Mouse (Mus musculus) splenic B cell, adult 2 months (primary cell): ENCODE results near the gene Myo3b.

ENCODE experiments used
- DNase-seq: peaks from one replicate; pipeline ENCODE4 v3.0.0-alpha.2; 2011; ENCODE audit warnings: low read depth, low spot score
- H3K27me3 ChIP-seq: 2 replicates; pipeline ENCODE4 v1.6.1; 2012; ENCODE audit warnings: mild to moderate bottlenecking, low read length, moderate library complexity, mixed read lengths; ENCODE audit not compliant: control insufficient read depth, poor library complexity, insufficient read depth, severe bottlenecking
- H3K36me3 ChIP-seq: 2 replicates; pipeline ENCODE4 v1.6.1; 2012; ENCODE audit warnings: mild to moderate bottlenecking, low read length, moderate library complexity, mixed read lengths; ENCODE audit not compliant: control insufficient read depth, poor library complexity, insufficient read depth, severe bottlenecking

Gene Myo3b

GRCm38 (mm10) chr2:70133281-70133680, 94.4 kb downstream of the Myo3b start:
- H3K36me3 ChIP-seq: no peaks in the 10 kb centered on the region
- DNase-seq: no peak
- H3K27me3 ChIP-seq: no peaks in the 10 kb centered on the region

GRCm38 (mm10) chr2:70137226-70137998, 98.5 kb downstream of the Myo3b start:
- H3K27me3 ChIP-seq: no peaks in the 10 kb centered on the region
- no peaks in the 10 kb centered on the region for H3K36me3 ChIP-seq
- no peak for DNase-seq

DNA sequence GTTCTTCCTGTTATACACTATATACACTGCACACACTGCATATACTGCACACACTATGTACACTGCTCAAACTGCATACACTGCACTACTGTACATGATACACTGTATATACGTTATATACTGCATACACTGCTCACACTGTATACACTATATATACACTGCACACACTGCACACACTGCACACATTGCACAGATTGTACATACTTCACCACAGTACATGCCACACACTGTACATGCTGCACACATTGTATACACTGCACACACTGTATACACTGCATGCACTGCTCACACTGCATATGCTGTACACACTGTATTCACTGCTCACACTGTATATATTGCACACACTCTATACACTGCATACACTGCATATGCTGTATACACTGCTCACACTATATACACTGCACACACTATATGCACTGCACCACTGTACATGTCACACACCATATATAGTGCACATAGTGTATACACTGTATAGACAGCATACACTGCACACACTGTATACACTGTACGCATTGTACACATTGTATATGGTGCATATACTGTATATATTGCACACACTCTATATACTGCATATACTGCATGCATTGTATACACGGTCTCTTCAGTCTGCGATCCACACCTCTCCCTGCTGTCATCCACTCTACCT, 104.7 kb downstream of the Myo3b start:
- no peaks in the 10 kb centered on the region for H3K27me3 ChIP-seq
- no peak for DNase-seq
- H3K36me3 ChIP-seq: no peaks in the 10 kb centered on the region

- H3K27me3 ChIP-seq: no peaks in the 10 kb centered on the region
- peak; percentile 40 for DNase-seq
- H3K36me3 ChIP-seq: no peaks in the 10 kb centered on the region
Observed at GRCm38 (mm10) chr2:70146993-70147581, 108.2 kb downstream of the Myo3b start.

DNA sequence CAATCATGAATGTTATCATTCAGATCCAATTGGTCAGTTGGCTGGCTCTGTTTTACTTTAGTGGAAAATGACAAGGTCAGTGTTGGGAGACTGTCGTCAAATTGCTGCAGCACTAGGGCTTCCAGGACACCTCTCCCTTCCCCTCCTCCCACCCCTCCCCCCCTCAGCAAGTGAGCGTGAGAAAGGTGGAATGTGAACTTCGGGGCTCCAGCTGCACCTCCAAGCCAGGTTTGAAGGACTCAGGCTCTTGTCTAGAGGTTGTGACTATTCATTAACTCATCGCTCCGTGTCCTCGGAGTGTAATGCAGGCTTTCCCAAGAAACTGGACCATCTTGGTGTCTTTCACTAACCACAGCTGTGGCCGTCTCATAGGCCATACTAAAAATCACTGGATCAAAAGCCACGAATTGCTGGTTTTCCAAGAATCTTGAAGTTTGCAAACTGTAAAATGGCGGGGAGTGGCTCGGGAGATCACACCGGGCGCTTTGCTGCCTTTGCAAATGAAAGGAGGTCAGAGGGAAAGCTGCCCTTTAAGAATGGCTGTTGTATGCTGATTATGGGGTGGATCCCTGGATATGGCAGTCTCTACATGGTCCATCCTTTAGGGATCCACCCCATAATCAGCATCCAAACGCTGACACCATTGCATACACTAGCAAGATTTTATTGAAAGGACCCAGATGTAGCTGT, 110.0 kb downstream of the Myo3b start:
- no peak for DNase-seq
- no peaks in the 10 kb centered on the region for H3K36me3 ChIP-seq
- no peaks in the 10 kb centered on the region for H3K27me3 ChIP-seq

DNA sequence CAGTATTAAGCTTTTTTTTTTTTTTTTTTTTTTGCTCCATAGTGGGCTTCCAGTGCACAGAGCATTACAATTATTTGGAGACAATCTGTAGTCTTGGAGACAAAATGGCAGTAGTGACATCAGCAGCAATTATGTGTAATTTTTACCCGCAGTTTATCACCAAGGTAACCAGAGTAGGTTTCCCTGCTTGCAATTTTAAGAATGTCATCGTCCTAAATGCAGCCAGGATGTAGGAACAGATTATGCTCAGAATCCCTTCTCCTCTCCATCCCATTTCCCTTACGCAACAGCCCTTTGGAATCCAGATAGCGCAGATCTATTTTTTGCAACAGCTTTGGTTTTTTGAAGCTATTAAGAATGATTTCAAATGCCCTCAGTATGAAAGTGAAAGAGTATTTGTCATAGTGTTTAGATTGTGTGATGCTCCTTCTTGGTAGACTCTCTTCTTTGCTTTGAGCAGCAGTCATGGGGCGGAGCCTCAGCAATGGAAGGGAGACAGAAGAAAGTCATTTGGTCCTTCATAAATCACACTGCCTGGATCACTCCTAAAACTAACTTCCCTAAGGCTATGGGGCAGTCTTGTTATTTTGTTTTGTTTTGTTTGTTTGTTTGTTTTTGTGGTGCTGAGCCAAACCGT, 111.6 kb downstream of the Myo3b start:
- no peaks in the 10 kb centered on the region for H3K27me3 ChIP-seq
- no peak for DNase-seq
- H3K36me3 ChIP-seq: no peaks in the 10 kb centered on the region

DNA sequence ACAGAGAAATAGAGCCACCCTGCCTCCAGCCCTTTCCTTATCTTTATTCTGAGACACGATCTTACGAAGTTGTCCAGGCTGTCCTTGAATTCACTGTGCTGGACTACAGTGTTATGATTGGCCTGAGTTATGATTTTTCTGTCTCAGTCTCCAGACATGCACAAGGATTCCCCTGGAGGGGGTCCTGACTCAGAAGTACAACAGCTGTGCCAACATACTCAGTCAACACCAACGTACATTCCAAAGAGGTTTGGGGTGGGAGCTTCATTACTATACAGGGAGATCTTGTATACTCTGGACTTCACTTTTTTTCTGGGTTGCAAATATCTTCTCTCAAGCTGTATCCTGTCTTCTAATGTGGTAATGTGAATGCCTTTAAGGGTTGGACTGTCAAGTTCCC, 113.0 kb downstream of the Myo3b start:
- Histone ChIP-seq H3K27me3 (no peaks in the 10 kb centered on the region), H3K36me3 (no peaks in the 10 kb centered on the region)
- DNase-seq: no peak

DNA sequence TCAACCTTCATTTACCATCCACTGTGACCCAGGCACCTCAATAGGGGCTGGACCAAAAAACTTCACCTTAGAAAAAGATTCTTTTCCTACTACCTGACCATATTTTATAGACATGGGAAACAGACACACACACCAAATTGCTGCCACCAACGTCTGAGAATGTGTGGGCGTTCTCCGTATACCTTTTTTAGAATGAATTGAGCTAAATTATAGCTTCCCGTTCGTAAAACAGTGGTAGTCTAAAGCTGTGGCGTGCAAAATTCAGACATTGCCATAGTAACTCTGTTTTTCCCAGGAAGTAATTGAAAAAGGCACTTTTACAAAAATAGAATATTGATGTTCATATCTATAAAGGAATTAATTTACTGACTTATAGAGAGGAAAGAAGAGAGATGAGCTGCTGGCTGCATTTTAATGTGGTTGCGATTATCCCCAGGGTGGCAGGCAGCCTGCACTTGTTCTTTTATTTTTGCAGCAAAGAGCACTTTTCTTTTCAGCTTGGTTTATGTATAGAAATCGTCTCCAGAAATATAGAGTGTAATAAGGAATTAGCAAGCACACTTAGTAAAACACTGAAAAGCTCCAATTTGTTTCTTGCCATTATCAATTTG, 116.4 kb downstream of the Myo3b start:
- H3K27me3 ChIP-seq: no peaks in the 10 kb centered on the region
- DNase-seq: no peak

DNA sequence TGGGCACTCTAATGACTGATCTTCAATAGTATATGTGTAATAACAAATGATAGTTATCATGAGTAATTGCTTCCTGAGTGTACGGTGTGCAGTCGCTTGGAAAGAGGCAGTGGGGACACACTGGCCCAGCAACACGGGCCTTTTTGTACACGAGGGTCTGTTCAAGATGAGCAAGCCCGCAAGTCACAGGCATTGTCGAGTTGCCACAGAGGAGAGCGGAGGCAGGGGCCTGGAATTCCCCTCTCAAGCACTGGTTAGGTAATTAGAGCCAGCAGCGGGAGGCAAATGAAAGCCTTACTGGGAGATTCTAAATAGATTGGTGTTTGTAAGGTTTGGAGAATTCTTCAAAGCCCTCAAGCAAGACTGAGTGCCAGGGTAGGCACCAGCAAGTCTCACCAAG, 120.6 kb downstream of the Myo3b start:
- no peak for DNase-seq
- H3K36me3 ChIP-seq: no peaks in the 10 kb centered on the region
- no peaks in the 10 kb centered on the region for H3K27me3 ChIP-seq

More for the DNA sequence above, 116.4 kb downstream of the Myo3b start:
- no peaks in the 10 kb centered on the region for H3K36me3 ChIP-seq

- no peak for DNase-seq
- Histone ChIP-seq H3K36me3 (no peaks in the 10 kb centered on the region), H3K27me3 (no peaks in the 10 kb centered on the region)
Observed at GRCm38 (mm10) chr2:70166231-70166630, 127.3 kb downstream of the Myo3b start.

DNA sequence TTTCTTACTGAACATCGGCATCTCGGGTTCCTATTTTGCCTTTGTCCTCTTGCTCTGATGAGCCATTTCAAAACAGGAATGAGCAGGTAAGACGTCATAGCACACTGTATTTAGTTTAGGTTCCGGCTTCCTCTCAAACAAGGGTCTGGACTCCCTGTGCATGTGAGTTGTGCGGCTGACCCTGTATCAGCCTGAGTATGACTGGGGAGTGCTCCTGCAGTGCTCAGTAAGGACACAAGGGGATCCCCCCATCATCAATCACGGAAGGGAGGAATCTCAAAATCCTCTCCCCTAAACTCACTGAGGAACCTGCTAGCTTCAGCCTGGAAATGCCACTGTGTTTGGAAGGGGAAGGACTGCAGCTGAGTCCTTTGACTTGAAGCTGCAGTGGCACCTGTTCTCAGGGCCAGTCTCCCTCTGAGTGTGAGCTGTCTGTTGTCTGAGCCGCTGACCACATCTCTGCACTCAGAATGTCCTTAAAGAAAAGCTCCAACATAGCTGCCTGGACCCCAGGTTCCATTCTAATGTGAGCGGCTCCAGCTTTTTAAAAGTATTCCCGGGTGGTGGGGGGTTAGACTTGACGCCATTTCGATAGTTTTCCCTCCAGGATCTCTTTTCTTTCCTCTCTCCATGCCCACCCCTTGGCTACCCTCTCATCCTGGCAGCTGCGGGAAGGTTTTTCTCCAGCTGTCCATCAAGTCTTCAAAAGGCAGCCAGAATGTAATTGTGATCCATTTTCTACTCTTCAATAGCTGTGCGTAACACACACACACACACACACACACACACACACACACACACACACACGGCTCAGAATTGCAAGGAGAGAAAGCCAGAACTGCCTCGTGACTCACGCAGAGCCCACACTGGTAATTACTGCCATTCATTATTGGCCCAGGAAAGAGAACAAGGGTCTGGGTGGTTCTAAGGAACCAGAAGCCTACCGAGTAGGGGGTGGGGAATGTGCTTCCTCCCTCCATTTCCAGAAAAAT, 129.3 kb downstream of the Myo3b start:
- Histone ChIP-seq H3K27me3 (no peaks in the 10 kb centered on the region), H3K36me3 (no peaks in the 10 kb centered on the region)
- DNase-seq: no peak

GRCm38 (mm10) chr2:70170469-70170868, 131.5 kb downstream of the Myo3b start:
- H3K36me3 ChIP-seq: no peaks in the 10 kb centered on the region
- H3K27me3 ChIP-seq: no peaks in the 10 kb centered on the region
- DNase-seq: no peak

DNA sequence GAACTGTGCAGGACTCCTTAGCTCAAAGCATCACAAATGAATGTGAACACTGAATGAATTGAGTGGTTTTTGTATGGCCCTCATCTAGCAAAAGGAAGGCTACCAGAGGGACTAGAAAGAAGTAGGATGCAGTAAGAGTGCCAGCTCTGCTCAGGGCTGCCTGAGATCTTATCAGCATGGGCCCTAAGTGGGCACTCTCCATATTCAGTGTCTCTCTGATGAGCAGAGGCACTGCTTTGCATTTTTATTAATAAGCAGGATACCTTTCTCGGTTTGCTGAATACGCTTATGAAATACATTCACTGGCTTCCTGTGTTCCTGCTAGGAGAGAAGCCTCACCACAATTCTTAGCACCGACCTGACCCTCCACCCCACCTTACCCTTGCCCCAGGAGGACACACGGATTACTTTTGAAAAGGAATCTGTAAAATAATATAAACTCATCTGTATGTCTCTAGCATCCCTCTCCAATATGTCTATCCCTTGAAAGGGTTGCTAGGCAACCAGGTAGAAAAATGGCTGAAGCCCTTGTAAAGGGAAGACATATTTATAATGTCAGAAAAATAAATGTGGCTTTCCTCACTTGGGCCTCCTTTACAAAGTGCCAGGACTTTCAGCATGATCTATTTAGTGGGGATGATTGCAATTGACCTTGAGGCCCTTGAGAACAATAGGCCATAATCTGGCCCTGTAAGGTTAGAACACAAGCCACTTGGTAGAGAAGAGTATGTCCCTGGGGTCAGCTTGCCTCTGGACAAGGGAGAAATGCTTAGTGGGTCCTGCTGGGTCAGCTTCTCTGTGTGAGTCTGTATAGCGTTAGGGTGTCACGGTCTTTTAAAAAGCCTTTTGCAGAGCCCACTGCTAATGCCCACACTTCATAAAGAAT, 138.1 kb downstream of the Myo3b start:
- no peaks in the 10 kb centered on the region for H3K36me3 ChIP-seq
- no peaks in the 10 kb centered on the region for H3K27me3 ChIP-seq
- no peak for DNase-seq
